1 mouse cellular context compared by ENCODE assay signal in the genomic region with DNA sequence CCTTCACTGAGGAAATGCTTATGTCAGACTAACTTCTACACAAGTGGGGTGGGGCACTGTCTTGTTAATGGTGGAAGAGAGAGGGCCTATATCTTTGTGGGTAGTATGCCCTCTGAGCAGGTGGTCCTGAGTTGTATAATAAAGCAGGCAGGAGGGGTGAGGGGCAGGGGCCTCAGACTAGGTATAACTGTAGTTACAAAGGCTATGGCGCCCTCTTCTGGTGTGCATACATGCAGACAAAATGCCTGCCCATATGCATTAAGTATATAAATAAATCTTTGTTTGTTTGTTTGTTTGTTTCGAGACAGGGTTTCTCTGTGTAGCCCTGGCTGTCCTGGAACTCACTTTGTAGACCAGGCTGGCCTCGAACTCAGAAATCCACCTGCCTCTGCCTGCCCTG.
TF ChIP-seq lines count a peak whose summit lies in the region.

No protein-coding gene starts in this region.

TF ChIP-seq in CH12.LX, 34 proteins besides CTCF, POLR2A, EP300 and RAD21:
- TF ChIP-seq USF2 (conservative IDR thresholded peaks at IDR 0.05; ENCODE audit: low read depth, low read length): no peak
- no peak for TF ChIP-seq BHLHE40 (IDR thresholded peaks at IDR 0.05; ENCODE audit: low read depth, low read length)
- TF ChIP-seq PAX5 (IDR thresholded peaks at IDR 0.05; ENCODE audit: low read length): no peak
- TF ChIP-seq KAT2A (IDR thresholded peaks at IDR 0.05; ENCODE audit: insufficient replicate concordance, low read length): no peak
- peak; percentile 21; the same call in 1 of the 2 replicates for TF ChIP-seq SMC3 (IDR thresholded peaks at IDR 0.05; ENCODE audit: low read depth, low read length)
- no peak for TF ChIP-seq ZNF384 (IDR thresholded peaks at IDR 0.05; ENCODE audit: low read depth, low read length)
- no peak for TF ChIP-seq ELF1 (IDR thresholded peaks at IDR 0.05; ENCODE audit: low read depth, low read length)
TF ChIP-seq in CH12.LX: peak in this region for 1.
